Mouse (Mus musculus): Measurements from ENCODE around the gene Snd1.

DNA sequence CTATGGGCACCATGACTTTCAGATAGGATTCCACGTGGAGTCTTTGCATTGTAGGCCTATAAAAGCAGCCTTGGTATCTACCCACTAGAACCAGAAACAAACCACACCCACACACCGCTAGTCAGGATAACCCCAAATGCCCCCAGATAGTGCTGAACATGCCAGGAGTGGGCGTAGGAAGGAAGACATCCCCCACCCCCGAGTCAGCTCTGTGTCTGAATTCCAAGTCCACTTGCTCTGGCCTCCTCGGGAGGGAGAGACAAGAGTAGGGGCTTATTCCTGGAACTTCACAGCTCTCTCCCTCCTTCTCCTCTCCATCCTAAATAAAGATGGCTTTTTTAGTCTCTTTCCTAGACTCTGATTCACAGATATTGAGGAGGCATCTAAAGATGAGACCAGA lies 494.7 kb downstream of the Snd1 start:
- no peak for TF ChIP-seq GATA1 (IDR thresholded peaks at IDR 0.05; ENCODE audit: borderline replicate concordance, low read length)
- TF ChIP-seq FLI1 (IDR thresholded peaks at IDR 0.05; ENCODE audit: low read length), result no peak
